Mouse (Mus musculus) cortical plate, adult 2 months (tissue): ENCODE measurements at regions not wholly inside any gene's neighbourhood (a gene's known extent, or its start where the extent isn't known, plus 50 kb on each side); places are given as distances from the start of the nearest gene placed in this dataset.

Experiments
- CTCF ChIP-seq: fragments of 200-500 bp; IDR thresholded peaks from 2 replicates; pipeline ENCODE4 v1.5.1; 2011; ENCODE audit warnings: mild to moderate bottlenecking, control low read depth, low read length; ENCODE audit not compliant: insufficient read depth; ENCODE audit errors: extremely low read depth
- POLR2A ChIP-seq: fragments of 200-500 bp; IDR thresholded peaks from 2 replicates; pipeline ENCODE4 v1.6.1; 2011; ENCODE audit warnings: mild to moderate bottlenecking, low read length, control low read depth; ENCODE audit not compliant: insufficient read depth; ENCODE audit errors: extremely low read depth

GRCm38 (mm10) chr12:106763552-106763951, 724.9 kb upstream of the 3110018I06Rik start:
- TF ChIP-seq POLR2A: no peak
- TF ChIP-seq CTCF: no peak
